Mouse (Mus musculus) ES-Bruce4 (cell line): ENCODE data around the gene Cux2.

Source experiments
- CTCF ChIP-seq: IDR thresholded peaks from one replicate; pipeline ENCODE4 v1.8.1; 2011; ENCODE audit warnings: low read depth, low read length
- EP300 ChIP-seq: IDR thresholded peaks from 2 replicates; pipeline ENCODE4 v1.6.1; 2011; ENCODE audit warnings: low read depth, low read length; ENCODE audit not compliant: insufficient read depth
- POLR2A ChIP-seq: IDR thresholded peaks from one replicate; pipeline ENCODE4 v1.8.1; 2011; ENCODE audit warnings: low read length; ENCODE audit not compliant: insufficient read depth

DNA sequence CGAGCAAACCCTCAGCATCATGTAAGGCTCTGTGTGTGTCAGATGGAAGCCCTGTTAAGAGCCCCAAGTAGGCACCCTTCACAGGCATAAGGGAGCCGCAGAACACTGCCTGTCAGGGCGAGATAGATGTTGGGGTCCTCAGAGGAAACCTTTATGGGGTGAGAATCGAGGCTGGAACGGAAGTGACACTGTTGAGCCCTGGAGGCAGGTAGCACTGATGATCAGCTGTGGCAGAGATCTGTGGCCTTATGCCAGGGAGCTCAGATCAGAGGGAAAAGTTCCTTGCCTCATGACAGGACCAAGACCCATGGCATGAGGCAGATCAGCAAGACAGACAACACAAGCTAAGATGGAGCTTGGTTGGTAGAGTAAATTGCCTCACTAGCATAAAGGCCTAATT, 228.8 kb downstream of the Cux2 start:
- TF ChIP-seq POLR2A: no peak
- TF ChIP-seq EP300: no peak
- TF ChIP-seq CTCF: no peak
